Mouse (Mus musculus) naive thymus-derived CD4-positive, alpha-beta T cell, adult 5 months (primary cell): ENCODE results near the gene Hes1. TPM values are rescaled to one million over a fixed set of nuclear protein-coding genes. Genes with fewer than 3 reads are reported as not detected.

Source experiments
- polyA plus RNA-seq: library from polyadenylated mRNA; unstranded; fragments of 100-300 nt; shearing (Covaris generic); gene quantifications from one replicate; pipeline ENCODE4 v1.2.1, GENCODE M21; 2017

Hes1 gene
- polyA plus RNA-seq: not detected

DNA sequence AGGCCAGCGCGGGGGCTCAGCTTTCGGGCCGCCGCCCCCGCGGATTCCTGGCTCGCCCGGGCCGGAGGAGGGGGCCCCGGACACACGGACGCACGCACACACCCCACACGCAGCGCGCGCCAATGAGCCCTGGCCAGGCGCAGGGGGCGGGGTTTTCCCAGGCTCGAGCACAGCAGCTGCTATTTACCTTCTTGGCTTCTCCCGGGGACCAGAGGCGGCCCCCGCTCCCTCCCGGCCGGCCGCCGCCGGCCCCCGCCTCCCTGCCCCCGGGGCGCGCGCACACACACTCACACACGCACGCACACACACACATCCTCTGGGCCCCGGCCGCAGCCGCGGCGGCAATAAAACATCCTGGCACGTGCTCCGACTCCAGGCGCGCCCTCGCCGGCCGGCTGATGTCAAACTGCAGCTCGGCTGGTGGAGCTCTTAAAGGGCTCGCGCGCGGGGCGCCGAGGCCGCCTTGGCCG, at the start of gene Hes1:
TSS of gene Hes1 (plus strand) at position 401 of the 470 bp plus-strand sequence.

Other genes with a start within 250 kb of the Hes1 start
- gene Cpn2, start 203.1 kb downstream of the Hes1 start, polyA plus RNA-seq: not detected
- not detected for gene Lrrc15, start 218.9 kb downstream of the Hes1 start, polyA plus RNA-seq
- gene Gp5, start 246.4 kb downstream of the Hes1 start, polyA plus RNA-seq: not detected